In genomic region chr5:135911633-135912220, GRCm38 (mm10) we compare ENCODE assay signal across 25 mouse cellular contexts. TPM values are rescaled to one million over a fixed set of nuclear protein-coding genes. Genes with fewer than 3 reads are reported as not detected.
DNase-seq lines count a peak whose midpoint lies in the region; TF ChIP-seq lines count a peak whose summit lies in the region.
"Had no signal": no experiment of that assay in that cellular context is flagged by ENCODE, and none has a peak within 500 bp of the region (broad histone marks: within the 10 kb centered on the region; RNA-seq: fewer than 3 reads in every experiment).

No protein-coding gene starts in this region.

- peak; percentile 56 for DNase-seq in adrenal gland, adult 2 months
- DNase-seq in adrenal gland, adult 8-10 months: no peak
- DNase-seq in layer of hippocampus, adult 2 months (ENCODE audit: low spot score in 2 of 2): no peak
- DNase-seq in layer of hippocampus, postnatal 36 days: no peak
- DNase-seq in 416B (ENCODE audit: low read depth): peak; percentile 93
- DNase-seq in c-Kit-positive CD71-positive TER-119-positive erythroid progenitor cells, embryonic 14.5 days (ENCODE audit: low spot score): no peak
- DNase-seq in left cerebral cortex, adult 9 months (ENCODE audit: low spot score in 2 of 2): no peak
- DNase-seq: adrenal gland, postnatal 25 days; cerebellum, postnatal 10 days; kidney, adult 11 months; left cerebral cortex, postnatal 4 days; liver; lung, adult 18-20 months; lung, postnatal 36 days; right cerebral cortex, postnatal 14 days; spleen, adult 18-20 months; thymus, adult 2 months had no signal

- peak overlapping the region; percentile 51; the same call in 1 of the 2 replicates for H3K27ac ChIP-seq in layer of hippocampus, adult 2 months
- H3K27ac ChIP-seq in bone marrow macrophage, adult 2 months (ENCODE audit: insufficient read depth, low read depth, low read length): peak overlapping the region; percentile 72
- H3K27ac ChIP-seq: embryonic facial prominence, embryonic 12.5 days; hindbrain, postnatal 0 days; kidney, postnatal 0 days; midbrain, embryonic 12.5 days; neural tube, embryonic 13.5 days had no signal

- H3K4me1 ChIP-seq in bone marrow macrophage, adult 2 months (ENCODE audit: control insufficient read depth, insufficient read depth, low read length): peaks cover 91% of the 10 kb centered on the region

- TF ChIP-seq POLR2A in bone marrow macrophage, adult 2 months (IDR thresholded peaks at IDR 0.05; ENCODE audit: borderline replicate concordance, low read depth, low read length): no peak

- H3K4me3 ChIP-seq in layer of hippocampus, adult 2 months: no peak overlapping the region
- no peak overlapping the region for H3K4me3 ChIP-seq in bone marrow macrophage, adult 2 months (ENCODE audit: insufficient read depth, low read length)
- H3K4me3 ChIP-seq: embryonic facial prominence, embryonic 12.5 days; heart, embryonic 13.5 days; midbrain, embryonic 12.5 days; neural tube, embryonic 13.5 days had no signal

- no peak for TF ChIP-seq CTCF in layer of hippocampus, adult 2 months (conservative IDR thresholded peaks at IDR 0.05)
- no peak for TF ChIP-seq CTCF in bone marrow macrophage, adult 2 months (IDR thresholded peaks at IDR 0.05; ENCODE audit: low read depth, low read length)

RNA-seq across cellular contexts. Expression of gene Ywhag, which starts 22.7 kb away (rescaled TPM):
- 100 to 1,000 TPM; 563 to 611 TPM for total RNA-seq in adrenal gland, adult 2 months (2021)
- polyA plus RNA-seq in adrenal gland, adult 2 months (2012; rRNA removed): 227 and 268 TPM in 2 replicates
- total RNA-seq in adrenal gland, adult 8-10 months (2022): 100 to 1,000 TPM; 434 to 601 (median 481) TPM
- total RNA-seq in layer of hippocampus, adult 2 months (2021): 1,000 to 10,000 TPM; 1,218 to 1,292 TPM
- 1,000 to 10,000 TPM; 1,259 to 1,347 TPM for total RNA-seq in layer of hippocampus, postnatal 36 days (2021)
- 151 and 157 TPM in 2 replicates for polyA plus RNA-seq in bone marrow macrophage, adult 2 months (2012; ENCODE audit: insufficient read depth, insufficient read length, missing spikeins)

RNA-seq across cellular contexts. Expression of gene Hspb1, which starts 24.0 kb away (rescaled TPM):
- total RNA-seq in adrenal gland, adult 2 months (2021): 100 to 1,000 TPM; 236 to 614 TPM
- 309 and 678 TPM in 2 replicates for polyA plus RNA-seq in adrenal gland, adult 2 months (2012; rRNA removed)
- 100 to 1,000 TPM; 113 to 288 (median 256) TPM for total RNA-seq in adrenal gland, adult 8-10 months (2022)
- 10 to 100 TPM; 15.4 to 16.8 TPM for total RNA-seq in layer of hippocampus, adult 2 months (2021)
- 10 to 100 TPM; 19.2 to 28.1 TPM for total RNA-seq in layer of hippocampus, postnatal 36 days (2021)
- 0.80 and 1.8 TPM in 2 replicates for polyA plus RNA-seq in bone marrow macrophage, adult 2 months (2012; ENCODE audit: insufficient read depth, insufficient read length, missing spikeins)
- total RNA-seq: hematopoietic stem cell, adult 5-6 weeks had no signal

Comparison
In these comparisons a context has a peak if more than half of its experiments do, and no peak if none do; other contexts are left out.
1. DNase-seq: peak in adrenal gland, adult 2 months (single experiment) and 416B (single experiment); none in adrenal gland, adult 8-10 months (single experiment), layer of hippocampus, adult 2 months (0 of 2), layer of hippocampus, postnatal 36 days (0 of 2), c-Kit-positive CD71-positive TER-119-positive erythroid progenitor cells, embryonic 14.5 days (single experiment) and left cerebral cortex, adult 9 months (0 of 2).